Mouse (Mus musculus): ENCODE measurements around the gene Fam177a. TPM values are rescaled to one million over a fixed set of nuclear protein-coding genes. Genes with fewer than 3 reads are reported as not detected.
"Not testable (repeated sequence)": the region's sequence is repeated elsewhere in the genome, so short reads cannot be mapped to it uniquely, and the experiment has no call there.

Fam177a gene
- 23.6 and 28.4 TPM in 2 replicates for polyA plus RNA-seq (2015; fragmentation: Nextera tagmentation; extraction: Ambion mirVana)

GRCm38 (mm10) chr12:55124242-55124641, at the start of gene Fam177a:
Fam177a (plus strand) TSS chr12:55124469.
- not testable (repeated sequence) for H3K27me3 ChIP-seq (replicated peaks); H3K4me3 ChIP-seq (replicated peaks); H3K36me3 ChIP-seq; H3K9me3 ChIP-seq; H3K4me2 ChIP-seq; H3K27ac ChIP-seq; H3K4me1 ChIP-seq; H3K9ac ChIP-seq
- WGBS, result no CpG with 5 or more reads among the region's 40 CpGs
- ATAC-seq (ENCODE audit: insufficient read depth, low FRiP score, low read depth), result peak; percentile 99

- no peak overlapping the region for H3K27ac ChIP-seq
- no peaks in the 10 kb centered on the region for H3K4me1 ChIP-seq
- 89% methylated on average over 2 of the region's 2 CpGs for WGBS
- no peaks in the 10 kb centered on the region for H3K9me3 ChIP-seq
- ATAC-seq (ENCODE audit: insufficient read depth, low FRiP score, low read depth), result no peak
- no peak overlapping the region for H3K9ac ChIP-seq
- H3K4me3 ChIP-seq (replicated peaks), result no peak overlapping the region
- H3K36me3 ChIP-seq, result no peaks in the 10 kb centered on the region
- no peak overlapping the region for H3K4me2 ChIP-seq
- no peaks in the 10 kb centered on the region for H3K27me3 ChIP-seq (replicated peaks)
Measured at GRCm38 (mm10) chr12:55075296-55075695, 49.0 kb upstream of the Fam177a start.

- H3K27me3 ChIP-seq (replicated peaks); H3K9me3 ChIP-seq; H3K4me2 ChIP-seq; ATAC-seq (ENCODE audit: insufficient read depth, low FRiP score, low read depth); H3K9ac ChIP-seq; H3K4me3 ChIP-seq (replicated peaks); H3K27ac ChIP-seq; H3K4me1 ChIP-seq; H3K36me3 ChIP-seq: not testable (repeated sequence)
- WGBS, result 38% methylated on average over 2 of the region's 2 CpGs
Measured at GRCm38 (mm10) chr12:55078706-55079105, 45.6 kb upstream of the Fam177a start.

- H3K36me3 ChIP-seq; H3K4me1 ChIP-seq; H3K9me3 ChIP-seq; H3K27me3 ChIP-seq (replicated peaks): not testable (repeated sequence)
- Histone ChIP-seq H3K9ac (peak within 1 kb of the TSS; percentile 81), H3K4me2 (peak within 1 kb of the TSS; percentile 62), H3K27ac (peak within 1 kb of the TSS; percentile 93), H3K4me3 (replicated peaks) (peak within 1 kb of the TSS; percentile 77)
- WGBS, result under 1% methylated on average over 60 of the region's 60 CpGs
- ATAC-seq (ENCODE audit: insufficient read depth, low FRiP score, low read depth), result peak; percentile 97
Measured at GRCm38 (mm10) chr12:55079726-55080600, 44.3 kb upstream of the Fam177a start, which contains the start of the genes 2700097O09Rik and Srp54a. 2700097O09Rik (minus strand) TSS chr12:55080110. Srp54a (plus strand) TSS chr12:55080262.

- WGBS, result under 1% methylated on average over 25 of the region's 25 CpGs
- not testable (repeated sequence) for H3K4me1 ChIP-seq; H3K36me3 ChIP-seq; H3K27me3 ChIP-seq (replicated peaks); H3K9me3 ChIP-seq
- peak; percentile 40 for ATAC-seq (ENCODE audit: insufficient read depth, low FRiP score, low read depth)
- peak overlapping the region; percentile 93 for H3K27ac ChIP-seq
- peak overlapping the region; percentile 38 for H3K4me2 ChIP-seq
- H3K9ac ChIP-seq, result peak overlapping the region; percentile 81
- peak overlapping the region; percentile 77 for H3K4me3 ChIP-seq (replicated peaks)
Measured at GRCm38 (mm10) chr12:55080601-55080942, 43.7 kb upstream of the Fam177a start.

GRCm38 (mm10) chr12:55092127-55092526, 32.1 kb upstream of the Fam177a start:
- WGBS, result 87% methylated on average over 2 of the region's 7 CpGs

GRCm38 (mm10) chr12:55112616-55113015, 11.7 kb upstream of the Fam177a start:
- not testable (repeated sequence) for H3K4me1 ChIP-seq; ATAC-seq (ENCODE audit: insufficient read depth, low FRiP score, low read depth)
- no CpG with 5 or more reads among the region's 7 CpGs for WGBS

More at GRCm38 (mm10) chr12:55092127-55092526, 32.1 kb upstream of the Fam177a start:
- not testable (repeated sequence) for H3K27ac ChIP-seq; H3K4me1 ChIP-seq; ATAC-seq (ENCODE audit: insufficient read depth, low FRiP score, low read depth); H3K36me3 ChIP-seq; H3K9me3 ChIP-seq; H3K27me3 ChIP-seq (replicated peaks); H3K9ac ChIP-seq; H3K4me2 ChIP-seq; H3K4me3 ChIP-seq (replicated peaks)

GRCm38 (mm10) chr12:55124731-55125130, 462 bp downstream of the Fam177a start:
- not testable (repeated sequence) for H3K4me2 ChIP-seq; H3K36me3 ChIP-seq; H3K9ac ChIP-seq; H3K9me3 ChIP-seq; H3K27ac ChIP-seq; H3K4me1 ChIP-seq; H3K4me3 ChIP-seq (replicated peaks); H3K27me3 ChIP-seq (replicated peaks)
- no CpG with 5 or more reads among the region's 18 CpGs for WGBS
- ATAC-seq (ENCODE audit: insufficient read depth, low FRiP score, low read depth), result peak; percentile 47; the same call in 1 of the 2 replicates

More at GRCm38 (mm10) chr12:55112616-55113015, 11.7 kb upstream of the Fam177a start:
- not testable (repeated sequence) for H3K36me3 ChIP-seq; H3K27me3 ChIP-seq (replicated peaks); H3K4me2 ChIP-seq; H3K27ac ChIP-seq; H3K4me3 ChIP-seq (replicated peaks); H3K9ac ChIP-seq; H3K9me3 ChIP-seq

- H3K27ac ChIP-seq; H3K9ac ChIP-seq; H3K4me2 ChIP-seq; H3K9me3 ChIP-seq; H3K4me3 ChIP-seq (replicated peaks); ATAC-seq (ENCODE audit: insufficient read depth, low FRiP score, low read depth); H3K4me1 ChIP-seq; H3K36me3 ChIP-seq; H3K27me3 ChIP-seq (replicated peaks): not testable (repeated sequence)
- no CpG with 5 or more reads among the region's 6 CpGs for whole genome bisulfite sequencing
Measured at GRCm38 (mm10) chr12:55135540-55135939, 11.3 kb downstream of the Fam177a start.

- H3K4me3 ChIP-seq (replicated peaks); H3K27me3 ChIP-seq (replicated peaks); ATAC-seq (ENCODE audit: insufficient read depth, low FRiP score, low read depth); H3K9ac ChIP-seq; H3K36me3 ChIP-seq; H3K9me3 ChIP-seq; H3K4me2 ChIP-seq; H3K27ac ChIP-seq; H3K4me1 ChIP-seq: not testable (repeated sequence)
- WGBS, result no CpG with 5 or more reads among the region's 6 CpGs
Measured at GRCm38 (mm10) chr12:55137859-55138258, 13.6 kb downstream of the Fam177a start.

GRCm38 (mm10) chr12:55154559-55155448, 30.5 kb downstream of the Fam177a start, which contains the start of gene Srp54b:
Srp54b (plus strand) TSS chr12:55155104.
- H3K4me3 ChIP-seq (replicated peaks), result peak within 1 kb of the TSS; percentile 26; the same call in 1 of the 2 replicates
- no CpG with 5 or more reads among the region's 57 CpGs for WGBS
- H3K27me3 ChIP-seq (replicated peaks); H3K4me2 ChIP-seq; H3K4me1 ChIP-seq; H3K27ac ChIP-seq; H3K9ac ChIP-seq; H3K9me3 ChIP-seq; H3K36me3 ChIP-seq: not testable (repeated sequence)
- ATAC-seq (ENCODE audit: insufficient read depth, low FRiP score, low read depth), result peak; percentile 98

GRCm38 (mm10) chr12:55155449-55155783, 31.1 kb downstream of the Fam177a start:
- H3K27me3 ChIP-seq (replicated peaks); H3K4me2 ChIP-seq; H3K36me3 ChIP-seq; H3K27ac ChIP-seq; H3K9ac ChIP-seq; H3K9me3 ChIP-seq; H3K4me1 ChIP-seq: not testable (repeated sequence)
- peak; percentile 38 for ATAC-seq (ENCODE audit: insufficient read depth, low FRiP score, low read depth)
- H3K4me3 ChIP-seq (replicated peaks), result peak overlapping the region; percentile 26; the same call in 1 of the 2 replicates
- under 1% methylated on average over 13 of the region's 24 CpGs for WGBS
